Mouse (Mus musculus): ENCODE measurements around the gene Ccng1. TPM values are rescaled to one million over a fixed set of nuclear protein-coding genes. Genes with fewer than 3 reads are reported as not detected.
A peak's percentile ranks its signal among the peaks of the same experiment; 100 is the strongest.
"Not testable (repeated sequence)": the region's sequence is repeated elsewhere in the genome, so short reads cannot be mapped to it uniquely, and the experiment has no call there.

Ccng1 gene
- polyA plus RNA-seq, 1 experiment from 2014 or later, result 149 TPM

GRCm38 (mm10) chr11:40746361-40746760 is 8.8 kb downstream of the Ccng1 start:
- WGBS (ENCODE audit: missing documents), result 95% methylated on average over 12 of the region's 12 CpGs
- Histone ChIP-seq H3K36me3 (ENCODE audit: inconsistent target) (peaks cover 20% of the 10 kb centered on the region), H3K4me3 (ENCODE audit: inconsistent target) (no peak overlapping the region), H3K27ac (no peak overlapping the region), H3K79me2 (ENCODE audit: inconsistent target) (no peaks in the 10 kb centered on the region)

GRCm38 (mm10) chr11:40744348-40744747 is 10.8 kb downstream of the Ccng1 start:
- H3K4me3 ChIP-seq (ENCODE audit: inconsistent target), result no peak overlapping the region
- H3K27ac ChIP-seq, result no peak overlapping the region
- H3K36me3 ChIP-seq (ENCODE audit: inconsistent target), result peaks cover 9% of the 10 kb centered on the region; the same call in 1 of the 2 replicates
- no peaks in the 10 kb centered on the region for H3K79me2 ChIP-seq (ENCODE audit: inconsistent target)
- 77% methylated on average over 3 of the region's 3 CpGs for WGBS (ENCODE audit: missing documents)

- Histone ChIP-seq H3K79me2 (ENCODE audit: inconsistent target) (no peaks in the 10 kb centered on the region), H3K27ac (no peak overlapping the region), H3K36me3 (ENCODE audit: inconsistent target) (peaks cover 30% of the 10 kb centered on the region), H3K4me3 (ENCODE audit: inconsistent target) (no peak overlapping the region)
- WGBS (ENCODE audit: missing documents), result 90% methylated on average over 12 of the region's 12 CpGs
These were observed 13.4 kb downstream of the Ccng1 start for GRCm38 (mm10) chr11:40741605-40742262.

- Histone ChIP-seq H3K79me2 (ENCODE audit: inconsistent target) (peaks cover 29% of the 10 kb centered on the region), H3K4me3 (ENCODE audit: inconsistent target) (no peak overlapping the region), H3K36me3 (ENCODE audit: inconsistent target) (peaks cover 35% of the 10 kb centered on the region), H3K27ac (no peak overlapping the region)
- WGBS (ENCODE audit: missing documents), result 98% methylated on average over 3 of the region's 3 CpGs
These were observed 17.7 kb downstream of the Ccng1 start for GRCm38 (mm10) chr11:40737369-40737768.

GRCm38 (mm10) chr11:40734251-40734752 is 20.8 kb downstream of the Ccng1 start:
- Histone ChIP-seq H3K4me3 (ENCODE audit: inconsistent target) (peak overlapping the region; percentile 90), H3K79me2 (ENCODE audit: inconsistent target) (peaks cover 60% of the 10 kb centered on the region), H3K27ac (peak overlapping the region; percentile 74), H3K36me3 (ENCODE audit: inconsistent target) (peaks cover 25% of the 10 kb centered on the region)
- WGBS (ENCODE audit: missing documents), result 6% methylated on average over 11 of the region's 11 CpGs

GRCm38 (mm10) chr11:40733339-40734174 is 21.6 kb downstream of the Ccng1 start, which contains the start of the genes Hmmr and Nudcd2:
Gene Hmmr, minus strand, starts transcription at chr11:40733422.
Gene Nudcd2, plus strand, starts transcription at chr11:40733667.
- under 1% methylated on average over 51 of the region's 52 CpGs for WGBS (ENCODE audit: missing documents)
- Histone ChIP-seq H3K27ac (peak within 1 kb of the TSS; percentile 74), H3K79me2 (ENCODE audit: inconsistent target) (peaks cover 67% of the 10 kb centered on the region), H3K36me3 (ENCODE audit: inconsistent target) (peaks cover 17% of the 10 kb centered on the region), H3K4me3 (ENCODE audit: inconsistent target) (peak within 1 kb of the TSS; percentile 90)

GRCm38 (mm10) chr11:40732997-40733338 is 22.1 kb downstream of the Ccng1 start:
- WGBS (ENCODE audit: missing documents), result 1% methylated on average over 14 of the region's 14 CpGs
- Histone ChIP-seq H3K36me3 (ENCODE audit: inconsistent target) (peaks cover 16% of the 10 kb centered on the region), H3K79me2 (ENCODE audit: inconsistent target) (peaks cover 69% of the 10 kb centered on the region), H3K27ac (peak overlapping the region; percentile 74), H3K4me3 (ENCODE audit: inconsistent target) (peak overlapping the region; percentile 90)

GRCm38 (mm10) chr11:40718324-40718723 is 36.8 kb downstream of the Ccng1 start:
- Histone ChIP-seq H3K27ac (no peak overlapping the region), H3K4me3 (ENCODE audit: inconsistent target) (no peak overlapping the region), H3K79me2 (ENCODE audit: inconsistent target) (no peaks in the 10 kb centered on the region), H3K36me3 (ENCODE audit: inconsistent target) (no peaks in the 10 kb centered on the region; the same call in 1 of the 2 replicates)

- H3K4me3 ChIP-seq (ENCODE audit: inconsistent target), result no peak overlapping the region
- WGBS (ENCODE audit: missing documents), result 90% methylated on average over 5 of the region's 5 CpGs
- H3K27ac ChIP-seq, result no peak overlapping the region
- no peaks in the 10 kb centered on the region for H3K36me3 ChIP-seq (ENCODE audit: inconsistent target)
- H3K79me2 ChIP-seq (ENCODE audit: inconsistent target), result no peaks in the 10 kb centered on the region
These were observed 39.6 kb downstream of the Ccng1 start for GRCm38 (mm10) chr11:40715524-40715923.

GRCm38 (mm10) chr11:40713858-40714257 is 41.3 kb downstream of the Ccng1 start:
- 38% methylated on average over 8 of the region's 8 CpGs for WGBS (ENCODE audit: missing documents)

GRCm38 (mm10) chr11:40709899-40710298 is 45.2 kb downstream of the Ccng1 start:
- 59% methylated on average over 6 of the region's 6 CpGs for WGBS (ENCODE audit: missing documents)
- not testable (repeated sequence) for H3K36me3 ChIP-seq (ENCODE audit: inconsistent target)

More at GRCm38 (mm10) chr11:40713858-40714257, 41.3 kb downstream of the Ccng1 start:
- no peaks in the 10 kb centered on the region for H3K36me3 ChIP-seq (ENCODE audit: inconsistent target)
- H3K79me2 ChIP-seq (ENCODE audit: inconsistent target), result no peaks in the 10 kb centered on the region
- peak overlapping the region; percentile 36 for H3K27ac ChIP-seq
- H3K4me3 ChIP-seq (ENCODE audit: inconsistent target), result no peak overlapping the region

More at GRCm38 (mm10) chr11:40709899-40710298, 45.2 kb downstream of the Ccng1 start:
- not testable (repeated sequence) for H3K27ac ChIP-seq; H3K4me3 ChIP-seq (ENCODE audit: inconsistent target); H3K79me2 ChIP-seq (ENCODE audit: inconsistent target)

Other genes starting within 250 kb of the Ccng1 start
- gene Mat2b, start 60.1 kb downstream of the Ccng1 start, polyA plus RNA-seq (2018), result 28.8 to 55.1 TPM (median 43.4 TPM) in 3 replicates
- gene Hmmr, start 21.9 kb downstream of the Ccng1 start, polyA plus RNA-seq (2018), result 0.32 to 7.1 TPM (median 3.3 TPM) in 3 replicates
- gene Nudcd2, start 21.6 kb downstream of the Ccng1 start, polyA plus RNA-seq (2018), result 35.8 to 54.5 TPM (median 53.0 TPM) in 3 replicates